Mouse (Mus musculus) midbrain, embryonic 14.5 days (tissue): ENCODE results near the gene Map6. TPM values are rescaled to one million over a fixed set of nuclear protein-coding genes. Genes with fewer than 3 reads are reported as not detected.

Experiments used
- ATAC-seq: fragments of 200-750 bp; cut with Nextera tagmentation; 2 replicates; pipeline ENCODE4 v1.8.0; 2017; ENCODE audit warnings: moderate number of reproducible peaks, moderate library complexity; ENCODE audit not compliant: low FRiP score, low TSS enrichment
- DNase-seq: peaks from one replicate; pipeline ENCODE4 v3.0.0-alpha.2; 2015
- H3K27ac ChIP-seq: fragments of 300-500 bp; sonication (generic); replicated peaks from 2 replicates; pipeline ENCODE4 v1.5.1; 2014; ENCODE audit warnings: mild to moderate bottlenecking, low read depth, low read length, moderate library complexity
- H3K27me3 ChIP-seq: fragments of 300-500 bp; sonication (generic); 2 replicates; pipeline ENCODE4 v1.6.1; 2014; ENCODE audit warnings: low read length, control low read depth, mixed read lengths; ENCODE audit not compliant: control insufficient read depth, insufficient read depth
- H3K36me3 ChIP-seq: fragments of 300-500 bp; sonication (generic); 2 replicates; pipeline ENCODE4 v1.6.1; 2014; ENCODE audit warnings: low read length, control low read depth; ENCODE audit not compliant: control insufficient read depth, insufficient read depth
- H3K4me1 ChIP-seq: fragments of 300-500 bp; sonication (generic); 2 replicates; pipeline ENCODE4 v1.6.1; 2014; ENCODE audit warnings: mild to moderate bottlenecking, antibody characterized with exemption, low read length, control low read depth; ENCODE audit not compliant: control insufficient read depth, insufficient read depth
- H3K4me2 ChIP-seq: fragments of 300-500 bp; sonication (generic); 2 replicates; pipeline ENCODE4 v1.6.1; 2014; ENCODE audit warnings: mild to moderate bottlenecking, low read length, moderate library complexity
- H3K4me3 ChIP-seq: fragments of 300-500 bp; sonication (generic); replicated peaks from 2 replicates; pipeline ENCODE4 v1.5.1; 2014; ENCODE audit warnings: low read depth, low read length
- H3K9ac ChIP-seq: fragments of 300-500 bp; sonication (generic); replicated peaks from 2 replicates; pipeline ENCODE4 v1.6.1; 2014; ENCODE audit warnings: mild to moderate bottlenecking, low read length, moderate library complexity
- H3K9me3 ChIP-seq: fragments of 300-500 bp; sonication (generic); 2 replicates; pipeline ENCODE4 v1.6.1; 2016; ENCODE audit warnings: low read length, control low read depth, mixed read lengths; ENCODE audit not compliant: control insufficient read depth
- WGBS: fragments of 180-500 bp; shearing (Covaris S2); extraction: QIAGEN DNeasy Blood & Tissue Kit; methylation state at CpG from one replicate; pipeline ENCODE4 v1.1.7; 2014; 5-methylcytosine and 5-hydroxymethylcytosine counted together
- polyA plus RNA-seq: library from polyadenylated mRNA; unstranded; fragments of >200 nt; fragmentation: Nextera tagmentation; extraction: Ambion mirVana; gene quantifications from 2 replicates; pipeline ENCODE4 v1.2.1, GENCODE M21; 2014

Map6 gene
- polyA plus RNA-seq, 1 experiment from 2014 or later: 102 TPM

DNA sequence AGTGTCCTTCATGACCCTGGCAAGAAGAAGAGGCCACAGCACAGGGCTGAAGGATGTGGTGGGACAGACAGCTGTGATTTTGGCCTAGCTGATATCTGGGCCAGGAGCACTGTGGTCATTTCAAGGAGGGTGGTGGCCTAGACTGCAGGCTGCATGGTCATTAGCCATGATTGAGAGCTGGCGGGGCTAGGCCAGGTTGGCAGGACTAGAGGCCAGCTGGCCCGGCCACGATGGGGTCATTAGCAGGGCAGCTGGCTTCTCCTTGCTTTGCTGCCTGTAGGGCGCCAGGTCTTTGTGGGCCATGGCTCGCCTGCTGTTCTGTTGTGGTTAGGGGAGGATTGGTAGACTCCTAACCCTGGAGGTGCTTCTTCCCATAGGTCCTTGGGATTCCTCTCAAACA is 118.8 kb downstream of the Map6 start:
- H3K27ac ChIP-seq: no peak overlapping the region
- H3K9ac ChIP-seq: 0 out of 2 replicates have a peak overlapping the region, but pooled peaks have one; percentile 1
- no peak overlapping the region for H3K4me3 ChIP-seq
- no peak for DNase-seq
- 77% methylated on average over 5 of the region's 5 CpGs for WGBS
- no peaks in the 10 kb centered on the region for H3K9me3 ChIP-seq
- H3K36me3 ChIP-seq: peaks cover 7% of the 10 kb centered on the region; the same call in 1 of the 2 replicates
- ATAC-seq: no peak
- peaks cover 47% of the 10 kb centered on the region for H3K4me1 ChIP-seq
- no peaks in the 10 kb centered on the region for H3K27me3 ChIP-seq
- H3K4me2 ChIP-seq: peak overlapping the region; percentile 3; the same call in 1 of the 2 replicates

Other genes starting within 250 kb of the Map6 start
- gene Uvrag, start 126.3 kb upstream of the Map6 start, polyA plus RNA-seq: 16.6 and 21.0 TPM in 2 replicates
- gene Dgat2, start 84.7 kb upstream of the Map6 start, polyA plus RNA-seq: 15.1 and 16.6 TPM in 2 replicates
- gene Mogat2, start 28.8 kb upstream of the Map6 start, polyA plus RNA-seq: 1.4 and 2.1 TPM in 2 replicates
- gene Serpinh1, start 85.8 kb downstream of the Map6 start, polyA plus RNA-seq: 61.6 and 89.0 TPM in 2 replicates
- 38.9 and 40.0 TPM in 2 replicates for gene Gdpd5, start 114.0 kb downstream of the Map6 start, polyA plus RNA-seq
- gene Klhl35, start 198.6 kb downstream of the Map6 start, polyA plus RNA-seq: 10.7 and 11.6 TPM in 2 replicates
- 488 and 521 TPM in 2 replicates for gene Rps3, start 216.3 kb downstream of the Map6 start, polyA plus RNA-seq